Mouse (Mus musculus): ENCODE data around the gene Pxt1.

Pxt1 gene

GRCm38 (mm10) chr17:28913940-28914339 is 29.7 kb downstream of the Pxt1 start:
- DNase-seq, result no peak

DNA sequence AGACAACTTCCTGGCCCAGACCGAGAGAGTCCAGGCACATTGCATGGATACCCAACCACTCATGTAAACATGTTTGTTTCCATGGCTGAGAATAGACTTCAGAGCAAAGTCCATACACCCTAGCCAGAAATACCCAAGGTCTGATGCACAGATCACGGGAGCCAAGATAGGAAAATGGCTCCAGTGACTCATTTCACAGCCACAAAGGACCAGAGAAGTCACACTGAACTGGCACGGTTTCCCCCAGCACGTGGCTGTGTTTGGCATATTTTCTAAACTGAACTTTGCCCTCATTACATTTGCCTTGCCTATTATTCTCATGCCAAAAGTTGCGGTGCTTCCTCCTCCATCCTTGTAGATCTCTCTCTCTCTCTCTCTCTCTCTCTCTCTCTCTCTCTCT is 30.4 kb downstream of the Pxt1 start:
- DNase-seq, result no peak

GRCm38 (mm10) chr17:28910139-28910538 is 33.5 kb downstream of the Pxt1 start:
- no peak for DNase-seq

GRCm38 (mm10) chr17:28909252-28909941 is 34.2 kb downstream of the Pxt1 start:
- peak; percentile 76 to 81 for DNase-seq

GRCm38 (mm10) chr17:28907959-28908358 is 35.7 kb downstream of the Pxt1 start:
- DNase-seq, result peak in 1 of 2 experiments; percentile 30

- no peak for DNase-seq
Observed at GRCm38 (mm10) chr17:28905377-28905916, 38.2 kb downstream of the Pxt1 start.

DNA sequence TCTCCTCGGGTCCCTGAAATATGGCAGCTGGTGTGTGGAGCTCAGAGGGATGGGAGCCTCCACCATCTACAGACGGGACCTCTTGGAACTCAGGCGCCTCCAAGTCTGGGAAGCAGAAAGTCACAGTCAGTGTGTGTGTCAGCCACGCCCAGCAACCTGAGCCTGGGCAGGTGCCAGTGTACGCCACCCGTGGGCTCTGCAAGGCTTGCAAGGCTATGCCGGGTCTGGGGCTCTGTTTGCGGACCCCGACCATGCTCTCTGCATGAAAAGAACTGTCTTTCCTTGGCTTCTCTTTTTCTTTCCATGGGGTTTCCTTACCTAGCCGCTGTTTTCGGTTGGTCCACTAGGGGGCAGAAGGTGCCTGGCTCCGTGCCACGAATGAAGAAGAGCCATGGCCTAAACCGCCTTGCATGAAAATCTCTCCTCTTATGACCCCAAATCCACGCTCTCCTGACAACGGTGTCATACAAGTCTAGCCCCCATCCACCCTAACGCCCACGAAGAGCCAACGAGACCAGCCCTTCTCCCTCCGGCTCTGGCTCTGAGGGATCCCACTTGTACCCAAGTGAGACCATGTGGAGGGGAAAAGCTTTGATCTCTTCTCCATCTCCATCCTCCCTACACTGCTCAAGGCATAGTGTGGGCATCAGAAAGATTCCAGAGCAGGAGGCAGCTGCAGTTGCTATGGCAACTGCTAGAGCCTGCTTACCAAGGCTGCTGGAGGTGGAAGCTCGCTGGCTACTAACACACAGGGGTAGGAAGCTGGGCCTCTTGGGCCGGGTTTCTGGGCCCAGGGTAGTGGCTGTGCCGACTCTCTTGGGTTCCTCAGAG is 38.9 kb downstream of the Pxt1 start:
- peak; percentile 81 to 85 for DNase-seq

- no peak for DNase-seq
Observed at GRCm38 (mm10) chr17:28901559-28901958, 42.1 kb downstream of the Pxt1 start.

DNA sequence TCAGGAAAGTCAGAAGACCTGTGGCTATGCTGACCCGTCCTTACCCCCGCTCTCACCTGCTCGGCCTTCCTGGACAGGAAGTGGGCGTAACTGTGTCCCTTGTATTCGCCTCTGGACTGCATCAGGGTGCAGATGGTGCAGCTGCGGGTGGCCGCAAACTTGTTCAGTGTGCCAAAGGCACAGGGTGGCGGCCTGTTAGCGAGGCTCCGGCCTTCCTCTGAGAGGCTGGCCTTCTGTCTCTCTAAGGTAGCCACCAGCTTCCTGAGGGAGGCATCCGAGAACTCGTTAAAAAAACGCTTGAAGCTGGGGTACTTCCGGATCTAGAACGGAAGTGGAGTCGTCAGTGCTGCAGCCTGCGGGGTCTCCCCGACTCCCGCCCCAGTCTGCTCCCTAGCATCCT is 44.2 kb downstream of the Pxt1 start:
- DNase-seq, result peak; percentile 89 to 93

DNA sequence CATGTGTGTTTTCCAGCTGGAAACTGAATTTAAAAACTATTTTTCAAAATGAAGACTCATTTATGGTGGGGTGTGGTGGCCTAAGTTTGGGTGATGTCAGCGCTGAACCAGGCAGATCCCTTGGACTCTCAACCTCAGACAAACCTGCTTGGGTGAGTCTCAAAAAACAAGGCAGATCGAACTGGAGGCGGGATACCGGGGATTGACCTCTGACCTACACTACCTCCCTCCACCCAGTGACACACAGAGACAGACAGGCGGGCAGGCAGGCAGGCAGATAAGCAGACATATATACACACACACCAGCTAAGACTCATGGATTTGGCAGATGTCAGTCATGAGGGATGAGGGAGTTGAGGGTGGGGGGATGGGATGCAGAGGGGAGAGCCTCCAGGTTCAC is 45.4 kb downstream of the Pxt1 start:
- no peak for DNase-seq

GRCm38 (mm10) chr17:28897817-28898216 is 45.8 kb downstream of the Pxt1 start:
- DNase-seq, result no peak

DNA sequence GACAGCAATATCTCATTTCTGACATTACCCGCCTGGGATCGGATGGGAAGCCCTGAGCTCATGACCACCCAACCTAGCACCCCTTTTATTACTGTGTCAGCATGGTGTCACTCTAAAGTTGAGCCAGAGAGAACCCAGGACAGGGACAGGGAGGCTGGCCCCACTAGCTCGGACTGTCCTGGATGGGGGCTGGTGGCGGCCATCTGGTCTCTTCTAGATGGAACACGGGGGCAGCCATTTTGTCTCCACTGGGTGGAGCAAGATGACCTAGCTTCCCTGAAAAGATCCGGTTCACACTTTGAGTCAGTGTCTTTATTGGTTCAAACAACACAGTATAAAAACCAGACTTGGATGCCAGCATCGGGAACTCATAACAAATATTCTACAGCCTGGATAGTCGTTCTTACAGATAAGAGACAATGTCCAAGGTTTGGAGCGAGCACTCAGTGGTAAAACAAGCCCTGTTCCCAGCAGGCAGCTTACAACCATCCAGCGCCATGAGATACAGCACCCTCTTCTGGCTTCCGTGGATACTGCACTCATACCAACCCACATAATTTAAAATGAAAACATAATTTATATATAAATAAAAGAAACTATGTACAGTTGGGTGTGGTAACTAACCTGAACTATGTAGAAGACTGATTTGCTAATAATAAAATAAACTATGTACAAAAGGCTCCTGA is 47.4 kb downstream of the Pxt1 start:
- DNase-seq, result no peak

GRCm38 (mm10) chr17:28895217-28895875 is 48.3 kb downstream of the Pxt1 start:
- DNase-seq, result no peak

- no peak for DNase-seq
Observed at GRCm38 (mm10) chr17:28894050-28894767, 49.4 kb downstream of the Pxt1 start.

GRCm38 (mm10) chr17:28886266-28886665 is 57.4 kb downstream of the Pxt1 start:
- no peak for DNase-seq

- no peak for DNase-seq
Observed at GRCm38 (mm10) chr17:28885231-28885630, 58.4 kb downstream of the Pxt1 start.

Measured in cerebellum, postnatal 10 days (tissue).